Mouse (Mus musculus) liver, adult 2 months (tissue): ENCODE measurements around the gene Dhx34. TPM values are rescaled to one million over a fixed set of nuclear protein-coding genes. Genes with fewer than 3 reads are reported as not detected.

Experiments used
- DNase-seq: peaks from one replicate; pipeline ENCODE4 v3.0.0-alpha.2; 2011; ENCODE audit warnings: low read depth, low spot score; ENCODE audit errors: extremely low read depth
- H3K27ac ChIP-seq: fragments of 200-500 bp; replicated peaks from 2 replicates; pipeline ENCODE4 v1.5.1; 2012; ENCODE audit warnings: low read depth, mild to moderate bottlenecking, control low read depth, inconsistent platforms, low read length; ENCODE audit not compliant: insufficient read depth
- H3K27me3 ChIP-seq: fragments of 200-500 bp; 2 replicates; pipeline ENCODE4 v1.6.1; 2012; ENCODE audit warnings: mild to moderate bottlenecking, moderate library complexity, low read length, inconsistent platforms; ENCODE audit not compliant: control insufficient read depth, insufficient read depth
- H3K36me3 ChIP-seq: fragments of 200-500 bp; 2 replicates; pipeline ENCODE4 v1.6.1; 2012; ENCODE audit warnings: low read length, inconsistent platforms; ENCODE audit not compliant: control insufficient read depth, insufficient read depth
- H3K4me1 ChIP-seq: fragments of 200-500 bp; 2 replicates; pipeline ENCODE4 v1.6.1; 2011; ENCODE audit warnings: low read length; ENCODE audit not compliant: control insufficient read depth, insufficient read depth
- H3K4me3 ChIP-seq: fragments of 200-500 bp; 2 replicates; pipeline ENCODE4 v1.5.1; 2011; ENCODE audit warnings: low read depth, mild to moderate bottlenecking, control low read depth, low read length, moderate library complexity; ENCODE audit not compliant: insufficient read depth
- H3K79me2 ChIP-seq: fragments of 200-500 bp; 2 replicates; pipeline ENCODE4 v1.6.1; 2012; ENCODE audit warnings: inconsistent platforms, mild to moderate bottlenecking, low read length, moderate library complexity; ENCODE audit not compliant: control insufficient read depth, insufficient read depth
- H3K9ac ChIP-seq: fragments of 200-500 bp; 2 replicates; pipeline ENCODE4 v1.6.1; 2012; ENCODE audit warnings: low read depth, mild to moderate bottlenecking, control low read depth, inconsistent platforms, low read length
- CTCF ChIP-seq: fragments of 200-500 bp; IDR thresholded peaks from 2 replicates; pipeline ENCODE4 v1.5.1; 2011; ENCODE audit warnings: low read depth, low read length, control low read depth
- POLR2A ChIP-seq: fragments of 200-500 bp; IDR thresholded peaks from 2 replicates; pipeline ENCODE4 v1.6.1; 2011; ENCODE audit warnings: low read length, control low read depth; ENCODE audit not compliant: insufficient read depth; ENCODE audit errors: extremely low read depth
- WGBS: fragments of 180-500 bp; shearing (Covaris S2); methylation state at CpG from one replicate; pipeline ENCODE4 v1.1.7; 2018; 5-methylcytosine and 5-hydroxymethylcytosine counted together
- polyA plus RNA-seq: library from polyadenylated mRNA; depleted of rRNA; stranded (reverse); fragments of >200 nt; gene quantifications from 2 replicates; pipeline ENCODE4 v1.2.3, GENCODE M21; 2012
- total RNA-seq: library from RNA; depleted of rRNA; stranded (reverse); fragments of >200 nt; gene quantifications from 2 replicates; pipeline ENCODE4 v1.2.3, GENCODE M21; 2014

The Dhx34 gene
- total and polyA plus RNA-seq, 2 experiments, result 4.3 to 12.5 TPM

GRCm38 (mm10) chr7:16173146-16173545, 48.7 kb downstream of the Dhx34 start:
- WGBS, result 64% methylated on average over 5 of the region's 5 CpGs
- TF ChIP-seq CTCF (no peak), POLR2A (no peak)
- Histone ChIP-seq H3K4me3 (no peak overlapping the region), H3K27ac (no peak overlapping the region), H3K36me3 (no peaks in the 10 kb centered on the region), H3K79me2 (no peaks in the 10 kb centered on the region), H3K9ac (no peak overlapping the region), H3K27me3 (peaks cover 10% of the 10 kb centered on the region), H3K4me1 (no peaks in the 10 kb centered on the region)
- DNase-seq, result no peak

GRCm38 (mm10) chr7:16172586-16173140, 49.2 kb downstream of the Dhx34 start:
- 67% methylated on average over 1 of the region's 1 CpGs for WGBS
- H3K27me3 ChIP-seq, result peaks cover 10% of the 10 kb centered on the region
- no peaks in the 10 kb centered on the region for H3K79me2 ChIP-seq

GRCm38 (mm10) chr7:16172141-16172581, 49.7 kb downstream of the Dhx34 start:
- Histone ChIP-seq H3K4me3 (no peak overlapping the region), H3K79me2 (no peaks in the 10 kb centered on the region), H3K36me3 (no peaks in the 10 kb centered on the region), H3K27ac (no peak overlapping the region), H3K27me3 (peaks cover 10% of the 10 kb centered on the region), H3K4me1 (no peaks in the 10 kb centered on the region), H3K9ac (no peak overlapping the region)
- 41% methylated on average over 1 of the region's 1 CpGs for WGBS
- DNase-seq, result no peak
- TF ChIP-seq POLR2A (no peak), CTCF (no peak)

More at GRCm38 (mm10) chr7:16172586-16173140, 49.2 kb downstream of the Dhx34 start:
- H3K36me3 ChIP-seq, result no peaks in the 10 kb centered on the region
- H3K4me1 ChIP-seq, result no peaks in the 10 kb centered on the region
- H3K9ac ChIP-seq, result no peak overlapping the region
- no peak overlapping the region for H3K4me3 ChIP-seq
- H3K27ac ChIP-seq, result no peak overlapping the region
- DNase-seq, result no peak
- no peak for TF ChIP-seq CTCF
- TF ChIP-seq POLR2A, result no peak

GRCm38 (mm10) chr7:16162036-16162435, 59.8 kb downstream of the Dhx34 start:
- Histone ChIP-seq H3K27ac (no peak overlapping the region), H3K4me3 (no peak overlapping the region), H3K27me3 (peaks cover 5% of the 10 kb centered on the region), H3K36me3 (no peaks in the 10 kb centered on the region), H3K79me2 (no peaks in the 10 kb centered on the region), H3K9ac (no peak overlapping the region), H3K4me1 (no peaks in the 10 kb centered on the region)
- 79% methylated on average over 7 of the region's 7 CpGs for WGBS
- TF ChIP-seq CTCF, result no peak
- TF ChIP-seq POLR2A, result no peak
- DNase-seq, result no peak

DNA sequence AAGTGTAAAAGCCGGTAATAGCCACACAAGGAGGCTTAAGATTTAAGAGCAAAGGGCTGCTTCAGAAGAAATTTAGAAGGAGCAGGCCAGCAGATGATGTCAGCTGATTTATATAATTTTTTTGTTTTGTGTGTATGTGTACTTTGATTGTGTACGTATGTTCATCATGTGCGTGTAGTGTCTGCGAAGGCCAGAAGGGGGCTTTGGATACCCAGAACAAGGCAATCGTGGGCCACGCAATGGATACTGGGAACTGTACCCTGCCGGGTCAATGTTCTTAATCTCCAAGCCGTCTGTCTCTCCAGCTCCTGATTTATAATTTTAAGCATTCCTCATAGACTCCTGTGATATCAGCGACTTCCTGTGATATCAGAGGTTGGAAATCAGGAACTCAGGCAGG, 60.5 kb downstream of the Dhx34 start:
- H3K4me3 ChIP-seq, result no peak overlapping the region
- no peak for DNase-seq
- H3K36me3 ChIP-seq, result no peaks in the 10 kb centered on the region
- H3K27ac ChIP-seq, result no peak overlapping the region
- no peaks in the 10 kb centered on the region for H3K4me1 ChIP-seq
- TF ChIP-seq POLR2A, result no peak
- TF ChIP-seq CTCF, result no peak
- H3K9ac ChIP-seq, result no peak overlapping the region
- no peaks in the 10 kb centered on the region for H3K79me2 ChIP-seq
- 89% methylated on average over 9 of the region's 9 CpGs for WGBS
- peaks cover 5% of the 10 kb centered on the region for H3K27me3 ChIP-seq

DNA sequence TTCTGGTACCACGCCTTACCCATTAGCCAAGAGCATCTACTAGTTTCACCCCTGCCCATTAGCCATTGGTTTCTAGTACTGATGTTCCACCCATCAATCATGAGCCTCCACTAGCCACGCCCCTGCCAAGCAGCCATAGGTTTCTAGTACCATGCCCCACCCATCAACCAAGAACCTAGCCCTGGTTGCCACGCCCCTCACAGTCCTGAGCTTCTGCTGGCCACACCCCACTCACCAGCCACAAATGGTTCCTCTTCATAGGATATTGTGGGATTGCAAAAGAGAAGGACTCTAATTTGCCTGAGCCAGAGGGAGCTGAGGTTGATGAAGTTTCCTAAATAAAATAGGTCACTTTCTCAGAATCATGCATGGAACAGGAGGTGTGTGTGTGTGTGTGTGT, 61.1 kb downstream of the Dhx34 start:
- WGBS, result 67% methylated on average over 3 of the region's 3 CpGs
- no peaks in the 10 kb centered on the region for H3K36me3 ChIP-seq
- no peak overlapping the region for H3K27ac ChIP-seq
- TF ChIP-seq POLR2A (no peak), CTCF (no peak)
- H3K4me3 ChIP-seq, result no peak overlapping the region
- H3K27me3 ChIP-seq, result peaks cover 5% of the 10 kb centered on the region
- no peak overlapping the region for H3K9ac ChIP-seq
- no peak for DNase-seq
- no peaks in the 10 kb centered on the region for H3K79me2 ChIP-seq
- no peaks in the 10 kb centered on the region for H3K4me1 ChIP-seq
